Mouse (Mus musculus): ENCODE results near the gene Mtg2. TPM values are rescaled to one million over a fixed set of nuclear protein-coding genes. Genes with fewer than 3 reads are reported as not detected.

The Mtg2 gene
- 24.6 and 27.3 TPM in 2 replicates for polyA plus RNA-seq (2014; fragmentation: Nextera tagmentation; extraction: Ambion mirVana)

- peak within 1 kb of the TSS; percentile 73; the same call in 1 of the 2 replicates for H3K27ac ChIP-seq (ENCODE audit: low read depth, low read length)
- peaks cover 8% of the 10 kb centered on the region for H3K36me3 ChIP-seq (ENCODE audit: control insufficient read depth, insufficient read depth, low read length)
- peak within 1 kb of the TSS; percentile 80 for H3K4me3 ChIP-seq (ENCODE audit: low read depth, low read length)
- 6% methylated on average over 58 of the region's 58 CpGs for WGBS (ENCODE audit: insufficient replicate concordance)
- no peaks in the 10 kb centered on the region for H3K9me3 ChIP-seq (replicated peaks; ENCODE audit: control insufficient read depth, low read length)
- peak within 1 kb of the TSS; percentile 85 for H3K4me2 ChIP-seq
- H3K27me3 ChIP-seq (ENCODE audit: control insufficient read depth, insufficient read depth, low read length): no peaks in the 10 kb centered on the region
- H3K9ac ChIP-seq (ENCODE audit: low read depth, low read length): peak within 1 kb of the TSS; percentile 80
- peaks cover 9% of the 10 kb centered on the region for H3K4me1 ChIP-seq (ENCODE audit: control insufficient read depth, insufficient read depth, low read length)
- peak; percentile 90 for ATAC-seq (replicated peaks; ENCODE audit: insufficient number of reproducible peaks, low FRiP score, low TSS enrichment)
These were observed at the start of gene Mtg2 for GRCm38 (mm10) chr2:180070481-180071453. TSS of gene Mtg2 (plus strand) at chr2:180070588.

DNA sequence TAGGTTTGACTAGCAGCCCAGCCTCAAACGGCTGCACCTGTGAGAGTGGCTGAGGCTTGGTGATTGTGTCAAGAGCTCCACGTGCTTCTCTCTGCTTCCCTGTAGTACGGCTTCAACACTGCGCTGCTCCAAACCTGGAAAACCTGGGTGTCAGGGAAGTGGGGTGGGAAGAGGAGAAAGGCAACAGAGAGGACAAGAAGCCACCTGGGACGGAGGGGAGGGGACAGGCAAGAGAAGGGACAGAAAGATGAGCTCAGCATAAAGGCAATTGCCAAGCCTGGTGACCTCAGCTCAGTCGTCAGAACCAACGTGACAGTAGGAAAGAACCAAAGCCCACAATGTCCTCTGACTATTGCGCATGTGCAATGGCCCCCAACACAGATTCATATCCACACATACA lies 49.5 kb upstream of the Mtg2 start:
- peaks cover 8% of the 10 kb centered on the region for H3K4me1 ChIP-seq (ENCODE audit: control insufficient read depth, insufficient read depth, low read length)
- no peak overlapping the region for H3K4me2 ChIP-seq
- H3K27ac ChIP-seq (ENCODE audit: low read depth, low read length): no peak overlapping the region
- H3K9me3 ChIP-seq (replicated peaks; ENCODE audit: control insufficient read depth, low read length): no peaks in the 10 kb centered on the region
- no peak overlapping the region for H3K4me3 ChIP-seq (ENCODE audit: low read depth, low read length)
- H3K36me3 ChIP-seq (ENCODE audit: control insufficient read depth, insufficient read depth, low read length): no peaks in the 10 kb centered on the region
- no peak overlapping the region for H3K9ac ChIP-seq (ENCODE audit: low read depth, low read length)
- no peak for ATAC-seq (replicated peaks; ENCODE audit: insufficient number of reproducible peaks, low FRiP score, low TSS enrichment)
- WGBS (ENCODE audit: insufficient replicate concordance): 72% methylated on average over 8 of the region's 8 CpGs
- H3K27me3 ChIP-seq (ENCODE audit: control insufficient read depth, insufficient read depth, low read length): peaks cover 25% of the 10 kb centered on the region; the same call in 1 of the 2 replicates

DNA sequence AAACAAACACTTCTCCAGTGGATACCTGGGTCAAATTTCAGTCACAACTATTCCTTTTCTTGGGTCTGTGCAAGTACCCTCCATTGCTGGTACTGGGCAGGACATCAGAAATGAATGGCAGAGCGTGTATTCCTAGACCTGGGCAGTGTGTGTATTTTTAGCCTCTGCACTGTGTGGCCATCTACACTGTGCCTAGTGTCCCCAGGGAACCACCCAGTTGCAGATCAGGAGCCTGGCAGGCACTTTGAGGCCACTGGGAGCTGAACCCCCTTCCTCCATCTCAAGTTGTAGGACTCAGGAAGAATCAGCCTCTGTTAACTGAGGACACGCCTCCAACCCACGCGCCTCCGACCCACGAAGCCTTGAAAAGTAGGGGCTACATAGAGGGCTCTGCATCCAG lies 47.6 kb upstream of the Mtg2 start:
- H3K27ac ChIP-seq (ENCODE audit: low read depth, low read length): no peak overlapping the region
- peaks cover 21% of the 10 kb centered on the region for H3K4me1 ChIP-seq (ENCODE audit: control insufficient read depth, insufficient read depth, low read length)
- no peaks in the 10 kb centered on the region for H3K9me3 ChIP-seq (replicated peaks; ENCODE audit: control insufficient read depth, low read length)
- H3K4me2 ChIP-seq: no peak overlapping the region
- 53% methylated on average over 6 of the region's 6 CpGs for WGBS (ENCODE audit: insufficient replicate concordance)
- H3K27me3 ChIP-seq (ENCODE audit: control insufficient read depth, insufficient read depth, low read length): peaks cover 25% of the 10 kb centered on the region; the same call in 1 of the 2 replicates
- H3K9ac ChIP-seq (ENCODE audit: low read depth, low read length): no peak overlapping the region; the same call in 1 of the 2 replicates
- ATAC-seq (replicated peaks; ENCODE audit: insufficient number of reproducible peaks, low FRiP score, low TSS enrichment): no peak
- H3K36me3 ChIP-seq (ENCODE audit: control insufficient read depth, insufficient read depth, low read length): no peaks in the 10 kb centered on the region
- no peak overlapping the region for H3K4me3 ChIP-seq (ENCODE audit: low read depth, low read length)

DNA sequence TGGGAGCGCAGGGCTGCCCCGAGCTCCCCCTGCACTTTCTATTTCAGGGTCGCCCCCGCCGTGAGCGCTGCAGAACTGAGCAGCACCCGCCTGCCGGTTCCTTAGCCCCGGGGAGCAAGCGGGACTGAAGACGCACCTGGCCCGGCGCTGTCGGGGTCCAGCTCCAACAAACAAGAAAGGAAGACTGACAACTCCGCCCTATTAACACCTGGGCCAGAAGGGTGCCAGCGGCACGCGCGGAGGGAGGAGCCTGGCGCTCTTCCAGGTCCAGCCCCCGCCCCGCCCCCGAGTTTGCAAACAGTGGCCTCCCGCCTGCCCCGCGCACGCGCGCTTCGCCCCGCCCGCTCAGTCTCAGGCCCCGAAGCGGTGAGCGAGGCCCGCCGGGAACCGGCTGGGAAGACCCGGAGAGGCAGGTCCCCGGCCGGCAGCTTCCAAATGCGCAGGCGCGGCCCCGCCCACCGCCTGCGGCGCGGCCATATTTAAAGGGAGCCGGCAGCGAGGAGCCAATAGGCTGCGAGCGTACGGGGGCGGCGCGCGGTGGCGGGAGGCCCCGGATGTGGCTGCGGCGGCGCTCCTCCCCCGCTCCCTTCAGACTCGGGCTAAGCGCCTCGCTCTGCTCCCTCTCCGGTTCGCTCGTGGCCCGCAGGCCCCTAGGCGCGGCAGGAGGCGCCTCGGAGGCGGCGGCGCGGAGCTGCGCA lies 45.8 kb upstream of the Mtg2 start, which contains the start of gene Lsm14b:
Gene Lsm14b (plus strand): TSS at position 587 of the 698 bp plus-strand sequence.
- no peaks in the 10 kb centered on the region for H3K9me3 ChIP-seq (replicated peaks; ENCODE audit: control insufficient read depth, low read length)
- peaks cover 30% of the 10 kb centered on the region for H3K4me1 ChIP-seq (ENCODE audit: control insufficient read depth, insufficient read depth, low read length)
- H3K9ac ChIP-seq (ENCODE audit: low read depth, low read length): peak within 1 kb of the TSS; percentile 92
- WGBS (ENCODE audit: insufficient replicate concordance): under 1% methylated on average over 62 of the region's 80 CpGs
- peak; percentile 92 for ATAC-seq (replicated peaks; ENCODE audit: insufficient number of reproducible peaks, low FRiP score, low TSS enrichment)
- H3K27ac ChIP-seq (ENCODE audit: low read depth, low read length): peak within 1 kb of the TSS; percentile 92
- H3K4me2 ChIP-seq: peak within 1 kb of the TSS; percentile 98
- H3K4me3 ChIP-seq (ENCODE audit: low read depth, low read length): peak within 1 kb of the TSS; percentile 95
- H3K36me3 ChIP-seq (ENCODE audit: control insufficient read depth, insufficient read depth, low read length): peaks cover 10% of the 10 kb centered on the region
- H3K27me3 ChIP-seq (ENCODE audit: control insufficient read depth, insufficient read depth, low read length): peaks cover 19% of the 10 kb centered on the region; the same call in 1 of the 2 replicates

- peak overlapping the region; percentile 95 for H3K4me3 ChIP-seq (ENCODE audit: low read depth, low read length)
- H3K9me3 ChIP-seq (replicated peaks; ENCODE audit: control insufficient read depth, low read length): no peaks in the 10 kb centered on the region
- H3K27me3 ChIP-seq (ENCODE audit: control insufficient read depth, insufficient read depth, low read length): peaks cover 13% of the 10 kb centered on the region; the same call in 1 of the 2 replicates
- peaks cover 30% of the 10 kb centered on the region for H3K4me1 ChIP-seq (ENCODE audit: control insufficient read depth, insufficient read depth, low read length)
- peak overlapping the region; percentile 92 for H3K27ac ChIP-seq (ENCODE audit: low read depth, low read length)
- WGBS (ENCODE audit: insufficient replicate concordance): under 1% methylated on average over 76 of the region's 84 CpGs
- peaks cover 14% of the 10 kb centered on the region for H3K36me3 ChIP-seq (ENCODE audit: control insufficient read depth, insufficient read depth, low read length)
- ATAC-seq (replicated peaks; ENCODE audit: insufficient number of reproducible peaks, low FRiP score, low TSS enrichment): no peak; the same call in none of the 2 replicates
- H3K9ac ChIP-seq (ENCODE audit: low read depth, low read length): peak overlapping the region; percentile 92
- peak overlapping the region; percentile 98 for H3K4me2 ChIP-seq
These were observed 45.1 kb upstream of the Mtg2 start for GRCm38 (mm10) chr2:180025135-180025860.

GRCm38 (mm10) chr2:180025861-180026200 lies 44.6 kb upstream of the Mtg2 start:
- Histone ChIP-seq H3K27me3 (ENCODE audit: control insufficient read depth, insufficient read depth, low read length) (peaks cover 10% of the 10 kb centered on the region; the same call in 1 of the 2 replicates), H3K27ac (ENCODE audit: low read depth, low read length) (no peak overlapping the region), H3K4me2 (peak overlapping the region; percentile 98), H3K4me3 (ENCODE audit: low read depth, low read length) (peak overlapping the region; percentile 95), H3K36me3 (ENCODE audit: control insufficient read depth, insufficient read depth, low read length) (peaks cover 14% of the 10 kb centered on the region), H3K9me3 (replicated peaks; ENCODE audit: control insufficient read depth, low read length) (no peaks in the 10 kb centered on the region), H3K4me1 (ENCODE audit: control insufficient read depth, insufficient read depth, low read length) (peaks cover 30% of the 10 kb centered on the region), H3K9ac (ENCODE audit: low read depth, low read length) (peak overlapping the region; percentile 92)
- WGBS (ENCODE audit: insufficient replicate concordance): 10% methylated on average over 6 of the region's 6 CpGs
- ATAC-seq (replicated peaks; ENCODE audit: insufficient number of reproducible peaks, low FRiP score, low TSS enrichment): no peak

DNA sequence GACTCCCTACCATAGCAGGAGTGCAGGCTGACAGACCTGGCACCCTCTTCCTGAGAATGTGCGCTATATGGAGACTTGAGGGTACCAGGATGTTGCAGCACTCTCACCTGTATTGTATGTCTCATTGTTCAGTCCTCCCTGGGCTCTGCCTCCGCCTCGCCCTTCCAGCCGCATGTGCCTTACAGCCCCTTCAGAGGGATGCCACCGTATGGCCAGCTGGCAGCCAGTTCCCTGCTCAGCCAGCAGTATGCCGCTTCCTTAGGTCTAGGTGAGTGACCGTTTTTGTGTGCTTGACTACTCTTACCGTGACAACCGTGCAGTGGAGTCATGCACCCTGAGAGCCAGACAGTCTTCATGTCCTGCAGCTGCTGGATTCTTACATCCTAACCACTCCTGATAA lies 42.6 kb upstream of the Mtg2 start:
- H3K4me2 ChIP-seq: peak overlapping the region; percentile 98
- no peak overlapping the region for H3K27ac ChIP-seq (ENCODE audit: low read depth, low read length)
- H3K4me3 ChIP-seq (ENCODE audit: low read depth, low read length): no peak overlapping the region
- no peak for ATAC-seq (replicated peaks; ENCODE audit: insufficient number of reproducible peaks, low FRiP score, low TSS enrichment)
- peaks cover 30% of the 10 kb centered on the region for H3K4me1 ChIP-seq (ENCODE audit: control insufficient read depth, insufficient read depth, low read length)
- 75% methylated on average over 9 of the region's 9 CpGs for WGBS (ENCODE audit: insufficient replicate concordance)
- H3K9ac ChIP-seq (ENCODE audit: low read depth, low read length): no peak overlapping the region
- no peaks in the 10 kb centered on the region for H3K9me3 ChIP-seq (replicated peaks; ENCODE audit: control insufficient read depth, low read length)
- peaks cover 7% of the 10 kb centered on the region; the same call in 1 of the 2 replicates for H3K27me3 ChIP-seq (ENCODE audit: control insufficient read depth, insufficient read depth, low read length)
- peaks cover 26% of the 10 kb centered on the region for H3K36me3 ChIP-seq (ENCODE audit: control insufficient read depth, insufficient read depth, low read length)

DNA sequence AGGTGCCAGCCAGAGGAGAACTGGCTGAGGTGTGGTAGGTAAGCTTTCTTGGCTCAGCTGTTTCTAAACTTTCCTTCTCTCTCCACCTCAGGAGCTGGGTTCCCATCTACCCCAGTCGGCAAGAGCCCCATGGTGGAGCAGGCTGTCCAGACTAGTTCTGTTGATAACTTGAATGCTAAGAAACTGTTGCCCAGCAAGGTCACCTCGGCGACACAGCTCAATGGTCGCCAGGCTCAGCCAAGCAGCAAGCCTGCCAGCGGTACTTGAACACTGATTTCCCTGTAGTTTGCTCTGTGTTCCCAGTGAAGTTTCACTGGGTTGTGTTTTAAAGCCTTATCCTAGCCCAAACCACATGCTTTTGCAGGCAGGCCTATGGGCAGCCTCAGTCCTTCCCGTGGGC lies 39.1 kb upstream of the Mtg2 start:
- peaks cover 44% of the 10 kb centered on the region for H3K36me3 ChIP-seq (ENCODE audit: control insufficient read depth, insufficient read depth, low read length)
- no peak overlapping the region for H3K4me2 ChIP-seq
- no peaks in the 10 kb centered on the region for H3K27me3 ChIP-seq (ENCODE audit: control insufficient read depth, insufficient read depth, low read length)
- no peak overlapping the region for H3K9ac ChIP-seq (ENCODE audit: low read depth, low read length)
- WGBS (ENCODE audit: insufficient replicate concordance): 91% methylated on average over 6 of the region's 6 CpGs
- no peak overlapping the region for H3K27ac ChIP-seq (ENCODE audit: low read depth, low read length)
- no peak for ATAC-seq (replicated peaks; ENCODE audit: insufficient number of reproducible peaks, low FRiP score, low TSS enrichment)
- no peak overlapping the region for H3K4me3 ChIP-seq (ENCODE audit: low read depth, low read length)
- peaks cover 36% of the 10 kb centered on the region for H3K4me1 ChIP-seq (ENCODE audit: control insufficient read depth, insufficient read depth, low read length)
- no peaks in the 10 kb centered on the region for H3K9me3 ChIP-seq (replicated peaks; ENCODE audit: control insufficient read depth, low read length)
